Mouse (Mus musculus) forebrain, embryonic 13.5 days (tissue): ENCODE data around the gene Casd1. TPM values are rescaled to one million over a fixed set of nuclear protein-coding genes. Genes with fewer than 3 reads are reported as not detected.

Source experiments
- ATAC-seq: fragments of 200-750 bp; cut with Nextera tagmentation; 2 replicates; pipeline ENCODE4 v1.8.0; 2017
- H3K27ac ChIP-seq: fragments of 300-500 bp; sonication (generic); 2 replicates; pipeline ENCODE4 v1.5.1; 2015; ENCODE audit warnings: inconsistent platforms, mild to moderate bottlenecking, moderate library complexity
- H3K27me3 ChIP-seq: fragments of 300-500 bp; sonication (generic); 2 replicates; pipeline ENCODE4 v1.6.1; 2015; ENCODE audit warnings: mild to moderate bottlenecking, inconsistent platforms
- H3K36me3 ChIP-seq: fragments of 300-500 bp; sonication (generic); 2 replicates; pipeline ENCODE4 v1.6.1; 2015; ENCODE audit warnings: mild to moderate bottlenecking, inconsistent platforms; ENCODE audit not compliant: poor library complexity, severe bottlenecking
- H3K4me1 ChIP-seq: fragments of 300-500 bp; sonication (generic); 2 replicates; pipeline ENCODE4 v1.6.1; 2015; ENCODE audit warnings: inconsistent platforms
- H3K4me2 ChIP-seq: fragments of 300-500 bp; sonication (generic); 2 replicates; pipeline ENCODE4 v1.6.1; 2015; ENCODE audit warnings: inconsistent platforms, mild to moderate bottlenecking, moderate library complexity
- H3K4me3 ChIP-seq: fragments of 300-500 bp; sonication (generic); 2 replicates; pipeline ENCODE4 v1.5.1; 2015; ENCODE audit warnings: mild to moderate bottlenecking, inconsistent platforms
- H3K9ac ChIP-seq: fragments of 300-500 bp; sonication (generic); 2 replicates; pipeline ENCODE4 v1.6.1; 2015; ENCODE audit warnings: mild to moderate bottlenecking, inconsistent platforms
- H3K9me3 ChIP-seq: fragments of 300-500 bp; sonication (generic); replicated peaks from 2 replicates; pipeline ENCODE4 v1.6.1; 2016; ENCODE audit warnings: inconsistent platforms
- WGBS: fragments of 180-500 bp; shearing (Covaris S2); methylation state at CpG from one replicate; pipeline ENCODE4 v1.1.7; 2015; 5-methylcytosine and 5-hydroxymethylcytosine counted together
- polyA plus RNA-seq: library from polyadenylated mRNA; unstranded; fragments of >200 nt; fragmentation: Nextera tagmentation; extraction: Ambion mirVana; gene quantifications from 2 replicates; pipeline ENCODE4 v1.2.1, GENCODE M21; 2015

Gene Casd1
- polyA plus RNA-seq, result 31.9 and 32.4 TPM in 2 replicates

GRCm38 (mm10) chr6:4600658-4601296 is at the start of gene Casd1:
Gene Casd1, plus strand, starts transcription at chr6:4600839.
- peak; percentile 90 for ATAC-seq
- Histone ChIP-seq H3K4me1 (peaks cover 28% of the 10 kb centered on the region), H3K4me2 (peak within 1 kb of the TSS; percentile 89), H3K27me3 (no peaks in the 10 kb centered on the region), H3K9ac (peak within 1 kb of the TSS; percentile 96), H3K4me3 (peak within 1 kb of the TSS; percentile 70), H3K27ac (peak within 1 kb of the TSS; percentile 93), H3K9me3 (no peaks in the 10 kb centered on the region), H3K36me3 (no peaks in the 10 kb centered on the region)
- WGBS, result under 1% methylated on average over 35 of the region's 64 CpGs

GRCm38 (mm10) chr6:4555366-4555765 is 45.3 kb upstream of the Casd1 start:
- H3K36me3 ChIP-seq, result no peaks in the 10 kb centered on the region
- H3K27me3 ChIP-seq, result no peaks in the 10 kb centered on the region
- peaks cover 19% of the 10 kb centered on the region; the same call in 1 of the 2 replicates for H3K4me1 ChIP-seq
- ATAC-seq, result no peak
- H3K9ac ChIP-seq, result no peak overlapping the region
- H3K4me3 ChIP-seq, result no peak overlapping the region
- H3K4me2 ChIP-seq, result no peak overlapping the region
- 71% methylated on average over 6 of the region's 6 CpGs for WGBS
- H3K9me3 ChIP-seq, result no peaks in the 10 kb centered on the region
- no peak overlapping the region for H3K27ac ChIP-seq

GRCm38 (mm10) chr6:4557086-4557485 is 43.6 kb upstream of the Casd1 start:
- H3K4me3 ChIP-seq, result no peak overlapping the region
- no peak overlapping the region for H3K27ac ChIP-seq
- H3K4me1 ChIP-seq, result peaks cover 26% of the 10 kb centered on the region; the same call in 1 of the 2 replicates
- no peaks in the 10 kb centered on the region for H3K27me3 ChIP-seq
- H3K9ac ChIP-seq, result no peak overlapping the region
- H3K4me2 ChIP-seq, result no peak overlapping the region
- ATAC-seq, result no peak
- WGBS, result 87% methylated on average over 8 of the region's 8 CpGs
- H3K9me3 ChIP-seq, result no peaks in the 10 kb centered on the region
- H3K36me3 ChIP-seq, result no peaks in the 10 kb centered on the region

GRCm38 (mm10) chr6:4557678-4558077 is 43.0 kb upstream of the Casd1 start:
- Histone ChIP-seq H3K27me3 (no peaks in the 10 kb centered on the region), H3K9me3 (no peaks in the 10 kb centered on the region), H3K9ac (no peak overlapping the region), H3K27ac (no peak overlapping the region), H3K4me3 (no peak overlapping the region), H3K4me2 (no peak overlapping the region), H3K36me3 (no peaks in the 10 kb centered on the region), H3K4me1 (peaks cover 26% of the 10 kb centered on the region; the same call in 1 of the 2 replicates)
- ATAC-seq, result peak; percentile 78
- WGBS, result 10% methylated on average over 7 of the region's 7 CpGs

- no peak for ATAC-seq
- H3K27me3 ChIP-seq, result no peaks in the 10 kb centered on the region
- H3K9ac ChIP-seq, result no peak overlapping the region
- H3K4me2 ChIP-seq, result no peak overlapping the region
- no peaks in the 10 kb centered on the region for H3K36me3 ChIP-seq
- no peak overlapping the region for H3K27ac ChIP-seq
- no peak overlapping the region for H3K4me3 ChIP-seq
- peaks cover 12% of the 10 kb centered on the region; the same call in 1 of the 2 replicates for H3K4me1 ChIP-seq
- H3K9me3 ChIP-seq, result no peaks in the 10 kb centered on the region
- 20% methylated on average over 11 of the region's 11 CpGs for WGBS
Measured at GRCm38 (mm10) chr6:4561156-4561555, 39.5 kb upstream of the Casd1 start.

- H3K9me3 ChIP-seq, result no peaks in the 10 kb centered on the region
- no peak for ATAC-seq
- no peaks in the 10 kb centered on the region for H3K27me3 ChIP-seq
- H3K27ac ChIP-seq, result no peak overlapping the region
- peaks cover 12% of the 10 kb centered on the region; the same call in 1 of the 2 replicates for H3K4me1 ChIP-seq
- no peak overlapping the region for H3K9ac ChIP-seq
- H3K4me3 ChIP-seq, result no peak overlapping the region
- H3K36me3 ChIP-seq, result no peaks in the 10 kb centered on the region
- H3K4me2 ChIP-seq, result no peak overlapping the region
Measured at GRCm38 (mm10) chr6:4561621-4562020, 39.0 kb upstream of the Casd1 start.

GRCm38 (mm10) chr6:4562401-4562800 is 38.2 kb upstream of the Casd1 start:
- H3K4me3 ChIP-seq, result no peak overlapping the region
- WGBS, result 57% methylated on average over 1 of the region's 1 CpGs
- no peak for ATAC-seq
- H3K4me1 ChIP-seq, result peaks cover 12% of the 10 kb centered on the region; the same call in 1 of the 2 replicates
- no peak overlapping the region for H3K27ac ChIP-seq
- no peak overlapping the region for H3K4me2 ChIP-seq
- H3K36me3 ChIP-seq, result no peaks in the 10 kb centered on the region
- H3K27me3 ChIP-seq, result no peaks in the 10 kb centered on the region
- no peak overlapping the region for H3K9ac ChIP-seq
- H3K9me3 ChIP-seq, result no peaks in the 10 kb centered on the region

GRCm38 (mm10) chr6:4563477-4563876 is 37.2 kb upstream of the Casd1 start:
- no peak overlapping the region for H3K4me3 ChIP-seq
- H3K4me1 ChIP-seq, result 0 out of 2 replicates have a peak, but pooled peaks cover 8% of the 10 kb centered on the region
- 83% methylated on average over 5 of the region's 5 CpGs for WGBS
- no peak overlapping the region for H3K4me2 ChIP-seq
- H3K27me3 ChIP-seq, result no peaks in the 10 kb centered on the region
- no peaks in the 10 kb centered on the region for H3K9me3 ChIP-seq
- ATAC-seq, result no peak
- no peak overlapping the region for H3K27ac ChIP-seq
- no peak overlapping the region for H3K9ac ChIP-seq
- H3K36me3 ChIP-seq, result no peaks in the 10 kb centered on the region

- H3K27me3 ChIP-seq, result no peaks in the 10 kb centered on the region
- H3K27ac ChIP-seq, result no peak overlapping the region
- 88% methylated on average over 4 of the region's 4 CpGs for WGBS
Measured at GRCm38 (mm10) chr6:4570412-4570811, 30.2 kb upstream of the Casd1 start.

GRCm38 (mm10) chr6:4577756-4578155 is 22.9 kb upstream of the Casd1 start:
- Histone ChIP-seq H3K9ac (no peak overlapping the region), H3K9me3 (no peaks in the 10 kb centered on the region), H3K27ac (no peak overlapping the region), H3K4me1 (no peaks in the 10 kb centered on the region), H3K27me3 (no peaks in the 10 kb centered on the region), H3K4me3 (no peak overlapping the region), H3K4me2 (no peak overlapping the region), H3K36me3 (no peaks in the 10 kb centered on the region)
- peak; percentile 57; the same call in 1 of the 2 replicates for ATAC-seq
- 80% methylated on average over 5 of the region's 5 CpGs for WGBS

More at GRCm38 (mm10) chr6:4570412-4570811, 30.2 kb upstream of the Casd1 start:
- Histone ChIP-seq H3K9me3 (no peaks in the 10 kb centered on the region), H3K4me1 (no peaks in the 10 kb centered on the region), H3K9ac (no peak overlapping the region), H3K36me3 (no peaks in the 10 kb centered on the region), H3K4me2 (no peak overlapping the region), H3K4me3 (no peak overlapping the region)
- no peak for ATAC-seq

- 84% methylated on average over 6 of the region's 6 CpGs for WGBS
- Histone ChIP-seq H3K27me3 (no peaks in the 10 kb centered on the region), H3K4me2 (no peak overlapping the region), H3K9me3 (no peaks in the 10 kb centered on the region), H3K27ac (no peak overlapping the region), H3K9ac (no peak overlapping the region), H3K4me3 (no peak overlapping the region), H3K36me3 (no peaks in the 10 kb centered on the region), H3K4me1 (no peaks in the 10 kb centered on the region)
- no peak for ATAC-seq
Measured at GRCm38 (mm10) chr6:4578343-4578742, 22.3 kb upstream of the Casd1 start.

- no peak overlapping the region for H3K9ac ChIP-seq
- no peaks in the 10 kb centered on the region for H3K4me1 ChIP-seq
- WGBS, result 72% methylated on average over 5 of the region's 5 CpGs
- no peaks in the 10 kb centered on the region for H3K36me3 ChIP-seq
- H3K27ac ChIP-seq, result no peak overlapping the region
- no peak for ATAC-seq
- no peak overlapping the region for H3K4me3 ChIP-seq
- no peaks in the 10 kb centered on the region for H3K27me3 ChIP-seq
- no peaks in the 10 kb centered on the region for H3K9me3 ChIP-seq
- H3K4me2 ChIP-seq, result no peak overlapping the region
Measured at GRCm38 (mm10) chr6:4579620-4580019, 21.0 kb upstream of the Casd1 start.

- no peaks in the 10 kb centered on the region for H3K4me1 ChIP-seq
- no peak overlapping the region for H3K4me3 ChIP-seq
- no peak overlapping the region for H3K4me2 ChIP-seq
- WGBS, result 27% methylated on average over 6 of the region's 6 CpGs
- ATAC-seq, result peak; percentile 33; the same call in 1 of the 2 replicates
- H3K27me3 ChIP-seq, result peaks cover 3% of the 10 kb centered on the region; the same call in 1 of the 2 replicates
- H3K36me3 ChIP-seq, result no peaks in the 10 kb centered on the region
- H3K9ac ChIP-seq, result no peak overlapping the region
- H3K27ac ChIP-seq, result no peak overlapping the region
- no peaks in the 10 kb centered on the region for H3K9me3 ChIP-seq
Measured at GRCm38 (mm10) chr6:4583485-4583884, 17.2 kb upstream of the Casd1 start.
